9 mouse cellular contexts compared by ENCODE assay signal in genomic region chr10:99164871-99165477, GRCm38 (mm10). TPM values are rescaled to one million over a fixed set of nuclear protein-coding genes. Genes with fewer than 3 reads are reported as not detected.
DNase-seq lines count a peak whose midpoint lies in the region; ATAC-seq lines count a peak whose summit lies in the region.
"Had no signal": no experiment of that assay in that cellular context is flagged by ENCODE, and none has a peak within 500 bp of the region (broad histone marks: within the 10 kb centered on the region; RNA-seq: fewer than 3 reads in every experiment).

No protein-coding gene starts in this region.

- no peak overlapping the region for H3K9ac ChIP-seq in midbrain, embryonic 11.5 days (ENCODE audit: low read length)
- H3K9ac ChIP-seq: limb, embryonic 15.5 days had no signal

- peak; percentile 72 for ATAC-seq in midbrain, embryonic 11.5 days (ENCODE audit: low FRiP score)
- no peak for ATAC-seq in granulocyte monocyte progenitor cell, adult 5-6 weeks (replicated peaks; ENCODE audit: poor library complexity, severe bottlenecking)

- H3K4me3 ChIP-seq in midbrain, embryonic 11.5 days (ENCODE audit: low read depth, low read length), result no peak overlapping the region
- H3K4me3 ChIP-seq: limb, embryonic 15.5 days had no signal

- no peak overlapping the region for H3K27ac ChIP-seq in midbrain, embryonic 11.5 days (ENCODE audit: low read depth, low read length)
- H3K27ac ChIP-seq: limb, embryonic 15.5 days had no signal

- 42% methylated on average over 13 of the region's 13 CpGs for WGBS in midbrain, embryonic 11.5 days

- H3K4me2 ChIP-seq in midbrain, embryonic 11.5 days, result no peak overlapping the region
- H3K4me2 ChIP-seq: limb, embryonic 15.5 days had no signal

- intact Hi-C loops in heart, postnatal 10 days (cut with DNase I), result loop anchor here (1.0 to 10.0 kb wide), 7 partner anchors 162 to 1320 kb away; partner anchors contain the start of genes Cep290 and Tmtc3
- intact Hi-C loops in left cerebral cortex, postnatal 14 days (cut with DNase I), result loop anchor here (5.0 to 10.0 kb wide), 3 partner anchors 58 to 300 kb away; partner anchors contain the start of genes Galnt4 and Poc1b

- H3K4me1 ChIP-seq in midbrain, embryonic 11.5 days (ENCODE audit: control insufficient read depth, insufficient read depth, low read length), result no peaks in the 10 kb centered on the region; the same call in 1 of the 2 replicates

- H3K9me3 ChIP-seq in midbrain, embryonic 11.5 days (ENCODE audit: control insufficient read depth, low read length), result no peaks in the 10 kb centered on the region
- H3K9me3 ChIP-seq: limb, embryonic 15.5 days had no signal

- H3K27me3 ChIP-seq in midbrain, embryonic 11.5 days (ENCODE audit: control insufficient read depth, insufficient read depth, low read length), result no peaks in the 10 kb centered on the region
- H3K27me3 ChIP-seq: limb, embryonic 15.5 days had no signal

- peak; percentile 67 for DNase-seq in thymus, postnatal 0 days (ENCODE audit: low spot score)
- no peak for DNase-seq in thymus, postnatal 36 days
- peak; percentile 76 for DNase-seq in embryo, embryonic 10 days (ENCODE audit: low spot score)
- DNase-seq in heart, postnatal 10 days, result peak; percentile 47 to 63
- DNase-seq in left cerebral cortex, postnatal 14 days (ENCODE audit: low spot score in 2 of 2), result peak; percentile 18 to 57
- peak; percentile 87 for DNase-seq in midbrain, embryonic 11.5 days (ENCODE audit: low spot score, missing footprints)
- peak; percentile 50 for DNase-seq in thymus, postnatal 25 days

- no peaks in the 10 kb centered on the region for H3K36me3 ChIP-seq in midbrain, embryonic 11.5 days (ENCODE audit: control insufficient read depth, insufficient read depth, low read length)
- H3K36me3 ChIP-seq: limb, embryonic 15.5 days had no signal

RNA-seq across cellular contexts. Expression of gene Phxr2, which starts 38.8 kb away (rescaled TPM):
- 0.43 and 0.50 TPM in 2 replicates for polyA plus RNA-seq in thymus, postnatal 0 days (2015; fragmentation: Nextera tagmentation; extraction: Ambion mirVana)
- total RNA-seq in heart, postnatal 10 days (2021), result not detected
- not detected for total RNA-seq in left cerebral cortex, postnatal 14 days (2021)
- polyA plus RNA-seq in midbrain, embryonic 11.5 days (2014; fragmentation: Nextera tagmentation; extraction: Ambion mirVana), result 0.14 TPM in 1 of 2 replicates, not detected in the other
- 0.49 TPM in 1 of 2 replicates, not detected in the other for total RNA-seq in granulocyte monocyte progenitor cell, adult 5-6 weeks (2014; fragmentation: Nextera tagmentation)
- total RNA-seq in granulocyte monocyte progenitor cell, adult 5-6 weeks (2017), result not detected in 2 replicates
- polyA plus RNA-seq: limb, embryonic 15.5 days had no signal

RNA-seq across cellular contexts. Expression of gene Galnt4, which starts 57.0 kb away (rescaled TPM):
- polyA plus RNA-seq in thymus, postnatal 0 days (2015; fragmentation: Nextera tagmentation; extraction: Ambion mirVana), result 7.0 and 7.9 TPM in 2 replicates
- 1 to 10 TPM; 4.9 to 6.1 TPM for total RNA-seq in heart, postnatal 10 days (2021)
- total RNA-seq in left cerebral cortex, postnatal 14 days (2021), result 1 to 10 TPM; 2.9 to 3.7 TPM
- polyA plus RNA-seq in midbrain, embryonic 11.5 days (2014; fragmentation: Nextera tagmentation; extraction: Ambion mirVana), result 3.3 and 4.3 TPM in 2 replicates
- 6.5 and 8.3 TPM in 2 replicates for total RNA-seq in granulocyte monocyte progenitor cell, adult 5-6 weeks (2014; fragmentation: Nextera tagmentation)
- 12.2 and 14.5 TPM in 2 replicates for total RNA-seq in granulocyte monocyte progenitor cell, adult 5-6 weeks (2017)

RNA-seq across cellular contexts. Expression of gene Poc1b, which starts 58.1 kb away (rescaled TPM):
- 8.4 and 11.9 TPM in 2 replicates for polyA plus RNA-seq in thymus, postnatal 0 days (2015; fragmentation: Nextera tagmentation; extraction: Ambion mirVana)
- 10 to 100 TPM; 10.5 to 12.1 TPM for total RNA-seq in heart, postnatal 10 days (2021)
- 1 to 10 TPM; 5.7 to 7.4 TPM for total RNA-seq in left cerebral cortex, postnatal 14 days (2021)
- polyA plus RNA-seq in midbrain, embryonic 11.5 days (2014; fragmentation: Nextera tagmentation; extraction: Ambion mirVana), result 37.2 and 38.6 TPM in 2 replicates
- total RNA-seq in granulocyte monocyte progenitor cell, adult 5-6 weeks (2014; fragmentation: Nextera tagmentation), result 42.6 and 55.4 TPM in 2 replicates
- total RNA-seq in granulocyte monocyte progenitor cell, adult 5-6 weeks (2017), result 13.4 and 14.6 TPM in 2 replicates

Comparison
In these comparisons a context has a peak if more than half of its experiments do, and no peak if none do; other contexts are left out.
1. DNase-seq: peak in thymus, postnatal 0 days (single experiment), embryo, embryonic 10 days (single experiment), heart, postnatal 10 days (2 of 2), left cerebral cortex, postnatal 14 days (2 of 2), midbrain, embryonic 11.5 days (single experiment) and thymus, postnatal 25 days (single experiment); none in thymus, postnatal 36 days (0 of 2).